In genomic region chr6:140424991-140425361, GRCm38 (mm10) we compare ENCODE assay signal across 8 mouse cellular contexts. TPM values are rescaled to one million over a fixed set of nuclear protein-coding genes. Genes with fewer than 3 reads are reported as not detected.
DNase-seq lines count a peak whose midpoint lies in the region; ATAC-seq lines count a peak whose summit lies in the region.

No protein-coding gene starts in this region.

- under 1% methylated on average over 17 of the region's 17 CpGs for WGBS in forebrain, embryonic 11.5 days
- WGBS in limb, embryonic 12.5 days = under 1% methylated on average over 17 of the region's 17 CpGs
- under 1% methylated on average over 17 of the region's 17 CpGs for WGBS in midbrain, embryonic 10.5 days

- H3K4me2 ChIP-seq in forebrain, embryonic 11.5 days (ENCODE audit: low read depth, low read length, severe bottlenecking) = peak overlapping the region; percentile 74
- H3K4me2 ChIP-seq in limb, embryonic 12.5 days = peak overlapping the region; percentile 76

- peak overlapping the region; percentile 93 for H3K4me3 ChIP-seq in forebrain, embryonic 11.5 days (ENCODE audit: low read depth, low read length)
- H3K4me3 ChIP-seq in limb, embryonic 12.5 days (replicated peaks) = peak overlapping the region; percentile 91
- peak overlapping the region; percentile 96 for H3K4me3 ChIP-seq in midbrain, embryonic 10.5 days

- no peaks in the 10 kb centered on the region for H3K9me3 ChIP-seq in forebrain, embryonic 11.5 days (ENCODE audit: control insufficient read depth, low read length)
- H3K9me3 ChIP-seq in limb, embryonic 12.5 days = peaks cover 6% of the 10 kb centered on the region; the same call in 1 of the 2 replicates
- H3K9me3 ChIP-seq in midbrain, embryonic 10.5 days (replicated peaks) = peaks cover 6% of the 10 kb centered on the region; the same call in 1 of the 2 replicates

- H3K27me3 ChIP-seq in forebrain, embryonic 11.5 days (ENCODE audit: control insufficient read depth, insufficient read depth, low read length) = no peaks in the 10 kb centered on the region
- no peaks in the 10 kb centered on the region for H3K27me3 ChIP-seq in limb, embryonic 12.5 days
- no peaks in the 10 kb centered on the region for H3K27me3 ChIP-seq in midbrain, embryonic 10.5 days (ENCODE audit: low read depth, poor library complexity, severe bottlenecking)

- H3K4me1 ChIP-seq in forebrain, embryonic 11.5 days (replicated peaks; ENCODE audit: control insufficient read depth, insufficient read depth, low read length) = peaks cover 4% of the 10 kb centered on the region; the same call in 1 of the 2 replicates
- H3K4me1 ChIP-seq in limb, embryonic 12.5 days (replicated peaks) = peaks cover 13% of the 10 kb centered on the region
- H3K4me1 ChIP-seq in midbrain, embryonic 10.5 days = peaks cover 30% of the 10 kb centered on the region

- H3K27ac ChIP-seq in forebrain, embryonic 11.5 days (ENCODE audit: low read depth, low read length) = 0 out of 2 replicates have a peak overlapping the region, but pooled peaks have one; percentile 88
- H3K27ac ChIP-seq in limb, embryonic 12.5 days = peak overlapping the region; percentile 94
- H3K27ac ChIP-seq in midbrain, embryonic 10.5 days (replicated peaks) = peak overlapping the region; percentile 99

- peak; percentile 43 for ATAC-seq in forebrain, embryonic 11.5 days (replicated peaks; ENCODE audit: low FRiP score)
- no peak for ATAC-seq in limb, embryonic 12.5 days (ENCODE audit: insufficient number of reproducible peaks, insufficient read depth, low FRiP score, low TSS enrichment, low read depth)

- H3K9ac ChIP-seq in forebrain, embryonic 11.5 days (ENCODE audit: low read length) = peak overlapping the region; percentile 98
- H3K9ac ChIP-seq in limb, embryonic 12.5 days (replicated peaks) = peak overlapping the region; percentile 97

- no peaks in the 10 kb centered on the region for H3K36me3 ChIP-seq in forebrain, embryonic 11.5 days (ENCODE audit: control insufficient read depth, insufficient read depth, low read length)
- H3K36me3 ChIP-seq in limb, embryonic 12.5 days = peaks cover 14% of the 10 kb centered on the region
- peaks cover 33% of the 10 kb centered on the region for H3K36me3 ChIP-seq in midbrain, embryonic 10.5 days

- peak; percentile 31 for DNase-seq in cerebellum, adult 11-12 months
- no peak for DNase-seq in cerebellum, adult 9-11 months
- DNase-seq in adrenal gland, postnatal 10 days = peak; percentile 44
- no peak for DNase-seq in forebrain, embryonic 11.5 days (ENCODE audit: low spot score)
- DNase-seq in induced T-regulatory cell, adult 2 months (ENCODE audit: low read depth) = peak; percentile 51
- peak; percentile 67 for DNase-seq in midbrain, embryonic 10.5 days (ENCODE audit: low spot score)
- DNase-seq in thymus, postnatal 10 days (ENCODE audit: low spot score in 2 of 2) = peak; percentile 19 to 31

RNA-seq across cellular contexts. Expression of gene Plekha5, which starts 1.1 kb away (rescaled TPM):
- total RNA-seq in adrenal gland, postnatal 10 days (2021) = 10 to 100 TPM; 29.6 to 37.9 TPM
- 57.6 and 63.1 TPM in 2 replicates for polyA plus RNA-seq in forebrain, embryonic 11.5 days (2014; fragmentation: Nextera tagmentation; extraction: Ambion mirVana)
- 50.1 and 51.5 TPM in 2 replicates for polyA plus RNA-seq in limb, embryonic 12.5 days (2016; fragmentation: Nextera tagmentation; extraction: Ambion mirVana)
- polyA plus RNA-seq in midbrain, embryonic 10.5 days (2016; fragmentation: Nextera tagmentation; extraction: Ambion mirVana) = 45.9 and 50.7 TPM in 2 replicates

Comparison
In these comparisons a context has a peak if more than half of its experiments do, and no peak if none do; other contexts are left out.
1. DNase-seq: peak in cerebellum, adult 11-12 months (single experiment), adrenal gland, postnatal 10 days (single experiment), induced T-regulatory cell, adult 2 months (single experiment), midbrain, embryonic 10.5 days (single experiment) and thymus, postnatal 10 days (2 of 2); none in cerebellum, adult 9-11 months (single experiment) and forebrain, embryonic 11.5 days (single experiment).
2. Peak in every context shown above with its lines, with median percentiles within 50 percentile points of each other: H3K27ac ChIP-seq and H3K4me3 ChIP-seq.